Mouse (Mus musculus): ENCODE results near the gene Gatd1.

DNA sequence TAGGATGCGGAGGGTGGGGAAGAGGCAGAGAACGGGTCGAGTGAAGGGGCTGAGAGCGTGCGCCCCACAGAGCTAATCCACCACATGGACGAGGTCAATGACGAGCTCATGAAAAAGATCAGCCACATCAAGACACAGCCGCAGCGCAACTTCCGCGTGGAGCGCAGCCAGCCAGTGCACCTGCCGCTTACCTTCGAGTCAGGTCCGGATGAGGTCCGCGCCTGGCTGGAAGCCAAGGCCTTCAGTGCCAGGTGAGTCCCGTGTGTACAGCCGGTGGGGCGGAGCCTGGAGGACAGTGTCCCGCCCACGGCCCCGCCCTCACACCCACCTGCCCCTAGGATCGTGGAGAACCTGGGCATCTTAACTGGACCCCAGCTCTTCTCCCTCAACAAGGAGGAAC, 52.4 kb downstream of the Gatd1 start:
- TF ChIP-seq POLR2A (IDR thresholded peaks at IDR 0.05; ENCODE audit: control insufficient read depth, low read depth, low read length) (no peak), CTCF (IDR thresholded peaks at IDR 0.05; ENCODE audit: control insufficient read depth, insufficient read depth, insufficient replicate concordance, low read depth, low read length) (no peak)
